Mouse (Mus musculus) heart, embryonic 15.5 days (tissue): ENCODE measurements around the gene Smim1. TPM values are rescaled to one million over a fixed set of nuclear protein-coding genes. Genes with fewer than 3 reads are reported as not detected.

Experiments
- ATAC-seq: fragments of 200-750 bp; cut with Nextera tagmentation; replicated peaks from 2 replicates; pipeline ENCODE4 v1.8.0; 2017; ENCODE audit warnings: low read depth, moderate TSS enrichment; ENCODE audit not compliant: insufficient number of reproducible peaks, insufficient read depth, low FRiP score
- H3K27ac ChIP-seq: fragments of 300-500 bp; sonication (generic); 2 replicates; pipeline ENCODE4 v1.5.1; 2015; ENCODE audit warnings: mild to moderate bottlenecking, inconsistent platforms
- H3K27me3 ChIP-seq: fragments of 300-500 bp; sonication (generic); 2 replicates; pipeline ENCODE4 v1.6.1; 2015; ENCODE audit warnings: inconsistent platforms
- H3K36me3 ChIP-seq: fragments of 300-500 bp; sonication (generic); 2 replicates; pipeline ENCODE4 v1.6.1; 2015; ENCODE audit warnings: mild to moderate bottlenecking, inconsistent platforms
- H3K4me1 ChIP-seq: fragments of 300-500 bp; sonication (generic); replicated peaks from 2 replicates; pipeline ENCODE4 v1.6.1; 2015; ENCODE audit warnings: inconsistent platforms
- H3K4me2 ChIP-seq: fragments of 300-500 bp; sonication (generic); 2 replicates; pipeline ENCODE4 v1.6.1; 2015; ENCODE audit warnings: inconsistent platforms, mild to moderate bottlenecking, moderate library complexity
- H3K4me3 ChIP-seq: fragments of 300-500 bp; sonication (generic); 2 replicates; pipeline ENCODE4 v1.5.1; 2015; ENCODE audit warnings: mild to moderate bottlenecking, inconsistent platforms
- H3K9ac ChIP-seq: fragments of 300-500 bp; sonication (generic); 2 replicates; pipeline ENCODE4 v1.6.1; 2015; ENCODE audit warnings: mild to moderate bottlenecking, inconsistent platforms
- H3K9me3 ChIP-seq: fragments of 300-500 bp; sonication (generic); replicated peaks from 2 replicates; pipeline ENCODE4 v1.6.1; 2016; ENCODE audit warnings: inconsistent platforms
- WGBS: fragments of 180-500 bp; shearing (Covaris S2); methylation state at CpG from one replicate; pipeline ENCODE4 v1.1.7; 2015; ENCODE audit warnings: mixed read lengths; 5-methylcytosine and 5-hydroxymethylcytosine counted together
- polyA plus RNA-seq: library from polyadenylated mRNA; unstranded; fragments of >200 nt; fragmentation: Nextera tagmentation; extraction: Ambion mirVana; gene quantifications from 2 replicates; pipeline ENCODE4 v1.2.1, GENCODE M21; 2015

Gene Smim1
- polyA plus RNA-seq, 1 experiment from 2014 or later = 41.4 TPM

DNA sequence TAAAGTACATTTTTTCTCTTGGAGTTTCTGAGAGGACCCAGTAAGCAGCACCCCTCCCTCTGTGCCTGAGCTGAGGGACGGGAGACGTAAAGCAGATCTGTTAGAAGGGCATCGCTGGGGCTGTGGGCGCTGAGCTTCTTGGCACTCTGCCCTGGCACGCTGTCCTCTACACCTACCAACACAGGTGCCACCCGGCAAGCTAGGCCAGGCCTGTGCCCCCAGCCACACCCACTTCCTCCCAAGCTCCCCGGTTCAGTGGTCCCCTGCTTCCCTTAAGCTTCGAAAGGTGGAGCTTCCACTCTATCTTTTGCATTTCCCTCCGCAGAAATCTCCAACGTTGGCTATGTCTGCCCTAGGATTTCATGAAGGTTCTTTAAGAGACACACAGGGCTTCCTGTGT, 46.8 kb downstream of the Smim1 start:
- no peak overlapping the region for H3K27ac ChIP-seq
- WGBS = 84% methylated on average over 10 of the region's 10 CpGs
- H3K36me3 ChIP-seq = peaks cover 42% of the 10 kb centered on the region

DNA sequence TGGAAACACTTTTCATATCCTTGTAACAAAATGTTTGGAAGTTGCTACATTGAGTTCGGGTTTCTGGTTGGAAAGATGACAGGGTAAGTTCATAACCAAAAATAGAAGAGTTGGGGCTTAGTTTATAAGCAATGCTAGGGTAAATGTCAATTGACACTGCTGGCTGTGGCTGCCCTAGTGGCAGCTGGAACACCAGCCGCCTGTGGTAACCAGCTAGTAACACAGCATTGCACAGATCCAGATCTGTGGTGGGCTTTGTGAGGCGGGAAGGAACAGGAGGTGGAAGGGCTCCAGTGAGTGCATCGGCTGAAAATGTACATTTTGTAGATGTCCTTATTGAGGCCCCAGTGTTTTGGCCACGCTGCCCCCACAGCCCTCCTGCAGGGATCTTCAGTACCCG, 50.3 kb downstream of the Smim1 start:
- ATAC-seq = no peak
- WGBS = 38% methylated on average over 6 of the region's 6 CpGs
- Histone ChIP-seq H3K4me1 (peaks cover 15% of the 10 kb centered on the region), H3K27me3 (no peaks in the 10 kb centered on the region), H3K36me3 (peaks cover 21% of the 10 kb centered on the region), H3K27ac (no peak overlapping the region), H3K4me3 (peak overlapping the region; percentile 99), H3K9ac (peak overlapping the region; percentile 87; the same call in 1 of the 2 replicates), H3K4me2 (peak overlapping the region; percentile 93), H3K9me3 (no peaks in the 10 kb centered on the region)

More for the DNA sequence above, 46.8 kb downstream of the Smim1 start:
- no peak overlapping the region for H3K9ac ChIP-seq
- no peaks in the 10 kb centered on the region for H3K9me3 ChIP-seq
- ATAC-seq = no peak
- H3K4me3 ChIP-seq = no peak overlapping the region
- peaks cover 15% of the 10 kb centered on the region for H3K4me1 ChIP-seq
- H3K4me2 ChIP-seq = no peak overlapping the region
- no peaks in the 10 kb centered on the region for H3K27me3 ChIP-seq

DNA sequence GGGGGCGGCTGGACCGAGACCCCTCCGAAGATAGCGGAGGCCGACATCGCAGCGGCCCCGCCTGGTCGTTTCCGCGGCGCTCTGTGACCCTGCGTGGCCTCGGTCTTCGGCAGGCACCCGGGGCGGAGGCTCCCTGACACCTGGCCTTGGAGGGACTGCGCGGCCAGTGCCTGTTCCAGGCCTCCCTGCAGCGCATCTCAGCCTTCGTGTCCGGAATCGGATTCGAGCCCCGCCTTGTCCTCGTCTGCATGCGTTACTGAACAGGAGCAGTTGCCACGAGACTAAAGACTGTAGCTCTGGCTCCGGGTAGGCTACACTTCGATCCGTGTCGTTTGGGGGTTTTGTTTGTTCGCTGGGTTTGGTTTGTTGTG, 50.8 kb downstream of the Smim1 start:
- peak overlapping the region; percentile 87 for H3K9ac ChIP-seq
- peaks cover 15% of the 10 kb centered on the region for H3K4me1 ChIP-seq
- 1% methylated on average over 33 of the region's 33 CpGs for WGBS
- peak overlapping the region; percentile 99 for H3K4me3 ChIP-seq
- peak overlapping the region; percentile 35; the same call in 1 of the 2 replicates for H3K27ac ChIP-seq
- H3K27me3 ChIP-seq = no peaks in the 10 kb centered on the region
- H3K9me3 ChIP-seq = no peaks in the 10 kb centered on the region
- peak; percentile 47; the same call in 1 of the 2 replicates for ATAC-seq
- H3K36me3 ChIP-seq = peaks cover 23% of the 10 kb centered on the region
- peak overlapping the region; percentile 93 for H3K4me2 ChIP-seq

DNA sequence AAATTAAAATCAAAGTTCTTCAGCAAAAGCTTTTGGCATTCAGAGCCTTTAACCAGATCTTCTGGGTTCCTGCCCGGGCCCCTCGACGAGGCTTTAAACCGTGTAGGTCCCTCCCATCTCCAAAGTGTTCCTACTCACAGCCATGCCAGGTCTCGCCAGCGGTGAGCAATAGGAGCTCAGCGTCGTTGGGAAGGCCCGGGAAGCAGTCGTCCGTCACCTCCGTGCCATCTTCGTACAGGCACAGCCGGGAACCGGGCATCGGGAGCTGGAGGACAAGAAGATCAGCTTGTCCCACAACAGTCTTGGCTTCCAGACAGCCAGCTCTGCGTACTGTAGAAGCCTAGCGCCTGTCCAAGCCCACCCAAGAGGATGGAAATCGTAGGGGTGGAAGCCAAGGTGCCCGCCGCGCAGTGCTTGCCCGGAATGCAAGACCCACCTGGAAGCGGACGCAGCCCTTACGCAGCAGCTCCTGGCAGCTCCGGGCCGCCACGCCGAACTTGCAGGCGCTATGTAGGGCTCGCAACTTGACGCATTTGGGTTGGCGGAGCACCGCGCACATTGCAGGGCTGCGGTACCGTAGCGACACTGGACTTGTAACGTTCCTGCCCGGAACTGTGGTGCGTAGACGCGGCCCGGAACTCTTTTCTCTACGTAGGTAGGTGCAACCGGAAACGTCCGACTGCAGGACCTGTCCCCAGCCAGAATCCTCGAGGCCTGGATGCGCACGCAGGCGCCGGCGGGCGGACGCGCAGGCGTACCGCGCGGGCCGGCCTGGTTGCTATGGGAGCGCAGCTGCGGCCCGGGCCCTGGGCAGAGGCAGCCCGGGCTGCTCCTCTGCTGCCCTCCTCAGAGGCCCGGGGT, 51.4 kb downstream of the Smim1 start, which contains the start of the genes Dffb and Cep104:
Gene Dffb, minus strand, starts transcription at position 696 of the 861 bp plus-strand sequence.
Gene Cep104, plus strand, starts transcription at position 764 of the 861 bp plus-strand sequence.
- Histone ChIP-seq H3K27ac (peak within 1 kb of the TSS; percentile 63), H3K4me3 (peak within 1 kb of the TSS; percentile 99), H3K36me3 (peaks cover 20% of the 10 kb centered on the region), H3K9me3 (no peaks in the 10 kb centered on the region), H3K4me1 (peaks cover 15% of the 10 kb centered on the region), H3K4me2 (peak within 1 kb of the TSS; percentile 93), H3K27me3 (no peaks in the 10 kb centered on the region), H3K9ac (peak within 1 kb of the TSS; percentile 87)
- under 1% methylated on average over 68 of the region's 68 CpGs for WGBS
- peak; percentile 93 for ATAC-seq

Other genes with a start within 250 kb of the Smim1 start
- 42.7 and 46.8 TPM in 2 replicates for gene A430005L14Rik, start 69.0 kb downstream of the Smim1 start, polyA plus RNA-seq
- 5.5 and 8.5 TPM in 2 replicates for gene Dffb, start 51.1 kb downstream of the Smim1 start, polyA plus RNA-seq
- 11.6 and 16.2 TPM in 2 replicates for gene Cep104, start 51.0 kb downstream of the Smim1 start, polyA plus RNA-seq
- 13.4 and 20.9 TPM in 2 replicates for gene Lrrc47, start 14.5 kb downstream of the Smim1 start, polyA plus RNA-seq
- not detected in 2 replicates for gene Ccdc27, start 16.4 kb upstream of the Smim1 start, polyA plus RNA-seq
- gene Trp73, start 114.0 kb upstream of the Smim1 start, polyA plus RNA-seq = 0.26 and 0.36 TPM in 2 replicates
- 19.5 and 25.7 TPM in 2 replicates for gene Wrap73, start 116.1 kb upstream of the Smim1 start, polyA plus RNA-seq
- gene Tprgl, start 134.4 kb upstream of the Smim1 start, polyA plus RNA-seq = 116 and 145 TPM in 2 replicates
- gene Megf6, start 144.5 kb upstream of the Smim1 start, polyA plus RNA-seq = 31.5 and 47.7 TPM in 2 replicates